Mouse (Mus musculus) layer of hippocampus, adult 2 months (tissue): ENCODE measurements around the gene Jdp2. TPM values are rescaled to one million over a fixed set of nuclear protein-coding genes. Genes with fewer than 3 reads are reported as not detected.

Experiments
- DNase-seq, 2 experiments: peaks; one replicate each; pipeline ENCODE4 v3.0.0; 2022; ENCODE audit warnings: low spot score in 2 of 2
- H3K27ac ChIP-seq: fragments of 200-600 bp; 2 replicates; pipeline ENCODE4 v1.8.1; 2022
- H3K4me3 ChIP-seq: fragments of 200-600 bp; 2 replicates; pipeline ENCODE4 v1.8.1; 2022; ENCODE audit warnings: mild to moderate bottlenecking
- CTCF ChIP-seq: fragments of 200-600 bp; conservative IDR thresholded peaks from 2 replicates; pipeline ENCODE4 v1.8.1; 2022; ENCODE audit warnings: antibody characterized with exemption, mild to moderate bottlenecking, moderate library complexity
- total RNA-seq, 2 experiments: library from RNA; stranded (reverse); gene quantifications; 2 replicates each; pipeline ENCODE4 v1.2.3; 2021

Gene Jdp2
- total RNA-seq, 2 experiments from 2014 or later, result 48.2 to 49.5 TPM

DNA sequence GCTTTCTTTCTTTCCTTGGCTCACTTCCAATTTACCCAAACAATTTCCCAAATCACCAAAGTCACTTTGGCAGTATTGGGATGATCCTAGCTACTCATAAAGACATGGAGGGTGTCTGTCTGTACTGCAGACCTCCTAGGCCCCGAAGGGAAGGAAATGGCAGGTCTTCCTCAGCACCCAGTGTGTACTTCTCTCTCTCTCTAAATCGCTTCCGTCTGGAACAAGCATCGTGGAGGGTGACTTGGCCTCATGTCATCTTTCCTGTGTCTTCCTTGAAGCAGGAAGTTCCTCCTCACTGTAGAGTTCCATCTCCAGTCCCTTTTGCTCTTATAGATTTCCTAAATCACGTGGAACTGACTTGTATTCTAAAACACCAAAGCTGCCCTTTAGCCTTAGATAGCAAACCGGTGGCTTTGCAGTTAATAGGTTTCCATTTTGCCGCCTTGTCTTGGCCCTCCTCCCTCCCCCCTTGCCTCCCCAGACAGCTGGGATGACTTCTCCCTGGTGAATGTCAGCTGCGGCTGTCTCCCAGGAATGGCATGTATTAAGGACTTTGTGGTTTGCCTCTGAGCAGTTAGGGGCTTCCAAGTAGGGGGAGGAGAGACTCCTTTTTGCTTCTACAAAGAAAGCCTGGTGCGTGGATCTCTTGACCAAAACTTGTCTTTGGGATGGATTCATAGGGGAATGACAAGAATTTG lies 5.6 kb downstream of the Jdp2 start:
- H3K4me3 ChIP-seq, result no peak overlapping the region
- peak overlapping the region; percentile 99 for H3K27ac ChIP-seq
- TF ChIP-seq CTCF, result no peak
- no peak for DNase-seq

GRCm38 (mm10) chr12:85607519-85608449 lies 9.0 kb downstream of the Jdp2 start:
- H3K27ac ChIP-seq, result peak overlapping the region; percentile 80
- no peak overlapping the region for H3K4me3 ChIP-seq
- no peak for DNase-seq
- no peak for TF ChIP-seq CTCF

- Histone ChIP-seq H3K27ac (peak overlapping the region; percentile 88), H3K4me3 (no peak overlapping the region)
- peak; percentile 60 to 61 for DNase-seq
- TF ChIP-seq CTCF, result no peak
Observed at GRCm38 (mm10) chr12:85610167-85610566, 11.3 kb downstream of the Jdp2 start.

DNA sequence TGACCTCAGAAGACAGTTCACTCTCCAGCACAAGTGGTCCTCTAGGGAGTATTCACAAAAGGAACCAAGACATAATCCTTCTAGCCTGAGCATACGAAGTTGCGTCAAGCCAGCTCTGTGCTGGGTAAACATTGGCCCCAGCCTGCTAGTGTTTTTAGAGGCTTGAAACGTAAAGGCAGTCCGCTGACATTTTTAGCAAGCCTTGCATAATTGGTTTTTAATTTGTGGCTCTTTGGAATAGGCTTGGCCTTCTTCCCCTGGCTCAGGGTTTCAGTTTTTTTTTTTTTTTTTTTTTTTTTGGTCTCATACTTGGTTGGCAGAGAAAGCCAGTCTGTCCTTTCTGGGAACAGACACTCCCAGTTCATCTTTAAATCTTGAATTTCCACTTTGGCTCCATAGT lies 15.3 kb downstream of the Jdp2 start:
- 0 out of 2 replicates have a peak overlapping the region, but pooled peaks have one; percentile 9 for H3K27ac ChIP-seq
- no peak for TF ChIP-seq CTCF

GRCm38 (mm10) chr12:85615486-85615885 lies 16.7 kb downstream of the Jdp2 start:
- H3K4me3 ChIP-seq, result no peak overlapping the region
- TF ChIP-seq CTCF, result no peak
- H3K27ac ChIP-seq, result no peak overlapping the region
- DNase-seq, result no peak

More for the DNA sequence above, 15.3 kb downstream of the Jdp2 start:
- no peak for DNase-seq
- no peak overlapping the region for H3K4me3 ChIP-seq

GRCm38 (mm10) chr12:85617885-85618284 lies 19.1 kb downstream of the Jdp2 start:
- TF ChIP-seq CTCF, result no peak
- Histone ChIP-seq H3K4me3 (no peak overlapping the region), H3K27ac (no peak overlapping the region)
- DNase-seq, result no peak

DNA sequence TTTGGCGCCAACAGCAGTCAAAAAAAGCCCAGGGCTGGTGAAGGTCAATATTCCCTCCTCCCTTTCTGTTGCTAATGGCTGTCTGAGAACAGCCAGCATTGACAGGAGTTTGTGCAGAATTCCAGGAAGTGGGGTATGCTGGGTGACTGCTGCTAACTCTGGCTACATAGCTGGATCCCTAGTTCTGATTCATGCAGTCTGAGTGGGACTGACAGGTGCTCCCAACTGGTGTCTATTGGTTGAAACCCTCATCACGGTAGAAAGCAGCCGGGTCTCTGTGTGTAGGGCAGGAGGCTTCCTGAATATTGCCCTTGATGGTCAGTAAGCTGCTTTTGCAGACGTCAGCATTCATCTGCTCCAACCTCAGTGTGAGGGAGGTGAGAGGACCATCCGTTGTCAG lies 19.6 kb downstream of the Jdp2 start:
- no peak for DNase-seq
- Histone ChIP-seq H3K27ac (peak overlapping the region; percentile 84), H3K4me3 (no peak overlapping the region)
- TF ChIP-seq CTCF, result no peak

DNA sequence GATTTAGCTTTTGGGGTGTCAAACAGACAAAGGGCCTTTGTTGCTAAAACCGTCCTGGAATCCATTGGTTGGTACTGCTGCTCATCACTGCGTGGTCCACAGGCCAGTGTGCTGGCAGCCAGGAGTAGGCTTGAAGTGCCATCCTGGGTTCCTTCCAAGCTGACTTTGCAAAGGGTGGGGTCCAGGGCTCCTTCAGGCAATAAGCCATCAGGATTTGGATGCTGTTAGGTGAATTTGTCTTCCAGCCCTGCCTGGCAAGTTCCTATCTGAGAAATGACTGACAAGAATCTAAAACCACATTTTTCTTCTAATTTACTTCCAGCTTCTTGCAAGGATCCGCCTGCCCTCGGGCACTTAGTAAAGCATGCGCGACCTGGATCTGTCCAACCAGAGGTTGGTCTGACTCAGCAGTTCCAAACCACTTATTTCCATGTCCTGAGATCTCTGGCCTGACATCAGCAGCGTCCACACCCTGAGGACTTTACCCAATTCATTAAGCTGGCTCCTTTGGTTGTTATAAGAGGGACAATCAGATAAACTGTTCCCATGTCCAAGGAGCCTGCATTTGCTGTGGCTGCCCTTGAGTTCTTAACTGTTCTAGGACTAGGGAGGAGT lies 20.6 kb downstream of the Jdp2 start:
- DNase-seq, result no peak
- TF ChIP-seq CTCF, result no peak
- peak overlapping the region; percentile 84 for H3K27ac ChIP-seq

DNA sequence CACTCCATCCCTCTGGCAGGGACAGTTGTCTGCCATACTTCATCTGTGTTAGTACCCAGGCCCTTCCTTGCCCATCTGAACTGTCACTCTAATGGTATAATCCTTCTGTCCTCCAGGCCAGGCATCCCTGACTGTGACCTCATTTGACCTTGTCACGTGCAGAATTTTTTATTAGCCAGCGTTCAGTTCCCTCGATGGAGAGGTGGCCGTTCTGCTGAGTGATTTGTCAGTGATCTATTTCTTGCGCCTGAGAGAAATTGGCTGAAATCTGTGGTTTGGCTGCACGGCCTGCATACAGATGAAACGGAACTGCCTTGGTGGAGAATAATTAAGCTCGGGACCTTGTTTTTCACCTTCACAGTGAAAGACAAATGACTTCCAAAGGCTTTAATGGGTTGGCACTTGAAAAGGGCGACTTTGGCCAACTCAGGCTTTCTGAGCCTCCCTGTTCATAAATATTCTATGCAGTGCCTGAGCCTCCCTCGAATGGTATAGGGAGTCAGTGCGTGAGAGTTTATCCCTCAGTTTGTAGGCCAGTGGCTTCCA lies 21.1 kb downstream of the Jdp2 start:
- no peak for TF ChIP-seq CTCF
- DNase-seq, result peak in 1 of 2 experiments; percentile 58
- peak overlapping the region; percentile 84 for H3K27ac ChIP-seq
- no peak overlapping the region for H3K4me3 ChIP-seq

More for the DNA sequence above, 20.6 kb downstream of the Jdp2 start:
- no peak overlapping the region for H3K4me3 ChIP-seq

GRCm38 (mm10) chr12:85621027-85621426 lies 22.2 kb downstream of the Jdp2 start:
- Histone ChIP-seq H3K4me3 (no peak overlapping the region), H3K27ac (peak overlapping the region; percentile 84)
- TF ChIP-seq CTCF, result no peak
- DNase-seq, result no peak

DNA sequence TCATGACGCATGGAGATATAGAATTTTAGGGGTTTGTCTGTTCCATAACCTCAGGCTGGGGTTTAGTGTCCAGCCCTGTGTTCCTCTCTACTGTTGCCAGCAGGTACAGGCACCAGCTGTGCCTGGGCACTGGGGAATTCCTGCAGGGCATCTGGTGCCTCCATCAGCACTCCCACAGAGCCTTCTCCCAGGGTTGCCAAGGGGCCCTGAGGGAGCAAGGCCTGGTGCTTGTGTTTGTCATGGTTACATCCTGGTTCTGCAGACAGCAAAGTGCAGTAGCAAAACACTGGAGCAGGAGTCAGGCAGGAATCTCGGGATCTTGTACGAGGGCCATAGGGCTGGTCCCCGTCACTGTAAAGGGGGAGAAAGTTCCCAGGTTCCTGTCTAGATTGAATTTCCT lies 22.8 kb downstream of the Jdp2 start:
- DNase-seq, result no peak
- TF ChIP-seq CTCF, result no peak
- H3K27ac ChIP-seq, result peak overlapping the region; percentile 59
- H3K4me3 ChIP-seq, result no peak overlapping the region

DNA sequence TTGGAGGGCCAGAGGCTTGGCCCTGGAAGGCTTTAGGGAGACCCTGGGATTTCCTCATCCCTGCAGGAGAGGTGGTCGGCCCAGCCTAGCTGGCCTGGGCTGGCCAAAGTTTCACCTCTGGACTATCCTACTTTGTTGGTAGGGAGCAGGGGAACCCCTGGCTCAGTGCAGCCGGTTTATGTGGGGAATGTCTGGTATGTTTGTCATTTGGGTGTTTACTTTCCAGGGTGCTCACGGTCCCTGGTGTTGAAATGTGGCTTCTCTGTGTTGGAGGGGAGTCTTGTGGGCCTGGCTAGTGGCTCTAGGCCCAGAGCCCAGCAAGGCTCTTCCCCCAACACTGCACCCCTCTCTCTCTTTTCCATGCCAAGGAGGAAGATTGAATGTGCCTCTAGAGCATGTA lies 24.9 kb downstream of the Jdp2 start:
- no peak for TF ChIP-seq CTCF
- Histone ChIP-seq H3K4me3 (no peak overlapping the region), H3K27ac (0 out of 2 replicates have a peak overlapping the region, but pooled peaks have one; percentile 28)
- DNase-seq, result no peak

DNA sequence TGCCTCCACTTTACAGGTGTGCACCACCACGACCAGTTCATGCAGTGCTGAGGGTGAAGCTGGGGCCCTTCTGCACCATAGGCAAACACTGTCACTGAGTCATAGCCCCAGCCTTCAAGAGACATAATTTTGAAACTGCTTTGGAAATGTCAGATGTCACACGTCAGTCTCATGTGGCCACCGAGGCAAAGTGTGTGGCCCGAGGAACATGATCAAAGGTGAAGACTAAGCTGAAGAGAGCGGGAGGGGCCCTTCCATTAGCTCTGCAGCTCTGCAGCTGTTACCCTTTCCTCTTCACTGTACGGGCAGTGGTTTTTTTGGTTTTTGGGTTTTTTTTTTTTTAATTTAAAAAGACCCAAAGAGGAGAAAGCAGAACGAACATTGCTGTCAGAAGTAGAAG lies 25.8 kb downstream of the Jdp2 start:
- Histone ChIP-seq H3K27ac (no peak overlapping the region), H3K4me3 (no peak overlapping the region)
- no peak for DNase-seq
- no peak for TF ChIP-seq CTCF
